Mouse (Mus musculus) adrenal gland, postnatal 25 days (tissue): ENCODE results near the gene Sbp. TPM values are rescaled to one million over a fixed set of nuclear protein-coding genes. Genes with fewer than 3 reads are reported as not detected.

ENCODE experiments used
- DNase-seq: peaks from one replicate; pipeline ENCODE4 v3.0.0; 2021; ENCODE audit warnings: mixed read lengths
- total RNA-seq: library from RNA; stranded (reverse); gene quantifications from 2 replicates; pipeline ENCODE4 v1.2.3, GENCODE M21; 2021

Gene Sbp
- total RNA-seq, 1 experiment from 2014 or later, result not detected

DNA sequence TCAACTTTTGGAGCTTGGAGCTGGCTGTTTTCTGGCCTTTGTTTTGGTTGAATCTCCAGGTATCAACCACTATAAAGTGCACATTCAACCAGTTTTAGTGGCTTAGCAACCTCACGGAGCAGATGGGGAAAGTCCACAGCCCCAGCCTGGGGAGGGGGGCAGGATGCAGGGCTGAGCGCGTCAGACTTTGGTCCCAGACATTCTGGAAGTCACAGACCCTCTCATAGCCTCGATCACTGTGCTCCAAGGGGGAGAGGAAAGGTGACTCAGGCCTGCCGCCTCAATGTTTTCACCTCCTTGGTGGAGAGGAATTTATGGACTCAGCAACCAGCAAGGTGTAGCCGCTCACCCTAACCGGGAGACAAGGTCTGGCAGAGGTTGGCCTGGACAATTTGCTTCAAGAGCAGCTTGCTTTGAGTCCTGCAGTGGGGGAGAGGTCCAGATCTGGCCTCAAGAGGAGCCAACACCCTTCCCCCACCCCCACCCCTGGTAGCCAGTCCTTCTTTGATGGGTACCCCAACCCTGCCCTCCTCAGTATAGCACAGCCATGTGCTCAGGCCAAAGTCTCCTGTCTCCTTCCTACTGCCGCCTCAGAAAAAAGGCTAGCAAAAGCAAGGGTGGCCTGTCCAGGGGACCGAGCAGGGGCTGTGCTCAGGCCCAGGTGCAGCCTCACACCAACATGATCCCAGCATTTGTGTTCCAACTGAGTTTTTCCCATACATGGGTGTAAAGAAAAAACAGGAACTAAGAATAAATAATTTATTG, 51.5 kb downstream of the Sbp start:
- no peak for DNase-seq

DNA sequence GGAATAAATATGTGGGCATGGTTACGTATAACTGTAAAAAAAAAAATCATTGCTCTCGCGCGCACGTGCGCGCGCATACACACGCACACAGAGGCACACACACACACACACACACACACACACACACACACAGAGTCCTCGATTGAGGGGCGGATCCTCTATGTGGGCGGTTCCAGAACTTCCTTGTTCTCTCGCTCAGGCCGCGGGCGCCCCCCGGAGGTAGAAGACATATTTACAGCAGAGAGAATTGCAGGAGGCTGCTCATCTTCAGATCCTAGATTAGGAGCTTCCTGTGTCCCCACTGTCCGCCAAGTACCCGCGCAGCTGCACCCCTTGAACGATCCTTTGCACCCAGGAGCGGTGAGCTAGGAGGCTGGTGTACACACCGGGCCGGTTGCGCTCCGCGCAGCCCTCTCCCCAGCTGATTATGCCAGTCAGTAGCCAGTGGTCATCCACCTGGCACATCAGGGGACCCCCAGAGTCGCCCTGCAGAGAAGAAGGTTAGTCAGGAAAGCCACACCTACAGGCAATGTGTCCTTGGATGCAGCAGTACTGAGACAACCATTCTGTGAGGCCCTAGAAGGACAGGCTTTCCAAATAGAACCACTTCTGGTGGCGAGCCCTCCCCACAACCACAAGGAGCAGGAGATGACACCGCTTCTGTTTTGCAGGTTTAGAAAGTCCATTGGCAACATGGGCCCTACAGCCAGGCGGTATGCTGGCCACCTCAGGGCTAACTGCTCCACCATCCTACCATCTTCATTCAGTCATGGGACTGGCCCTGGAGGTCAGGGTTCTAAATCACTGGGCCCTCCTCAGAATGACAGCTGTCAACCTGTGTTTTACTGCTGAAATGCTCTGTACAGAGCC, 52.3 kb downstream of the Sbp start:
- DNase-seq, result peak; percentile 94

DNA sequence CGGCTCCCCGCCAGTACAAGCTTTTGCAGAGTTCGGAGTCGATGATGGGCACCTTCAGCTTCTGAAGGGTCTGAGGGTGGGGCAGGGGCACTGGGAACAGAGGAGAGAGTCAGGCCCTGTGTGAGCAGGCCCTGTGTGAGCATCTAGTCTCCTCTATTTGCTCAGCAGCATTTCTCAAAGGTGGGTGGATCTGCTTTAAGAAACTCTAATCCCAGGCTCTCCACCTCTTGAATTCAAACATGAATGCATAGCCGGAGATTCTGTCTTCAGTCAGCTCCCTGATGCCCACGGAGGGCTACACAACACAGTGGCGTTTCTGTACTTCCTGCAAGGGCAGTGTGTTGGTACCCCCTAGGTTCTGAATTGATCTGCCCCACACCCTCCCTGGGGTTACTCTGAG, 53.2 kb downstream of the Sbp start:
- no peak for DNase-seq

Other genes with a start within 250 kb of the Sbp start
- 7.2 and 10.4 TPM in 2 replicates for gene 1520401A03Rik, start 218.9 kb upstream of the Sbp start, total RNA-seq
- 7.6 and 9.3 TPM in 2 replicates for gene Pkmyt1, start 215.3 kb upstream of the Sbp start, total RNA-seq
- gene Paqr4, start 200.8 kb upstream of the Sbp start, total RNA-seq, result 10.4 and 11.7 TPM in 2 replicates
- gene Kremen2, start 195.8 kb upstream of the Sbp start, total RNA-seq, result not detected in 2 replicates
- gene Flywch1, start 170.1 kb upstream of the Sbp start, total RNA-seq, result 47.9 and 56.3 TPM in 2 replicates
- gene Flywch2, start 155.6 kb upstream of the Sbp start, total RNA-seq, result 4.9 and 7.6 TPM in 2 replicates
- gene Srrm2, start 151.1 kb upstream of the Sbp start, total RNA-seq, result 825 and 1,016 TPM in 2 replicates
- 350 and 361 TPM in 2 replicates for gene Elob, start 112.5 kb upstream of the Sbp start, total RNA-seq
- not detected in 2 replicates for gene Prss33, start 105.6 kb upstream of the Sbp start, total RNA-seq
- gene Prss32, start 97.8 kb upstream of the Sbp start, total RNA-seq, result not detected in 2 replicates
- 1.0 and 1.2 TPM in 2 replicates for gene Prss41, start 97.5 kb upstream of the Sbp start, total RNA-seq
- gene Prss21, start 73.6 kb upstream of the Sbp start, total RNA-seq, result not detected in 2 replicates
- gene Dcpp1, start 60.8 kb upstream of the Sbp start, total RNA-seq, result not detected in 2 replicates
- not detected in 2 replicates for gene Dcpp2, start 60.8 kb upstream of the Sbp start, total RNA-seq
- not detected in 2 replicates for gene Dcpp3, start 24.2 kb upstream of the Sbp start, total RNA-seq
- gene Sbpl, start 13.6 kb downstream of the Sbp start, total RNA-seq, result not detected in 2 replicates
- 0.36 TPM in 1 of 2 replicates, not detected in the other for gene Prss30, start 38.9 kb downstream of the Sbp start, total RNA-seq
- not detected in 2 replicates for gene Prss22, start 56.4 kb downstream of the Sbp start, total RNA-seq
- 0.43 TPM in 1 of 2 replicates, not detected in the other for gene Prss27, start 96.5 kb downstream of the Sbp start, total RNA-seq
- 15.4 and 17.2 TPM in 2 replicates for gene Kctd5, start 131.8 kb downstream of the Sbp start, total RNA-seq
- gene Pdpk1, start 209.3 kb downstream of the Sbp start, total RNA-seq, result 52.0 and 57.2 TPM in 2 replicates
- gene Amdhd2, start 222.1 kb downstream of the Sbp start, total RNA-seq, result 38.1 and 45.6 TPM in 2 replicates
- 412 and 427 TPM in 2 replicates for gene Atp6v0c, start 228.0 kb downstream of the Sbp start, total RNA-seq